Mouse (Mus musculus) neural tube, embryonic 10.5 days (tissue): ENCODE results near the gene Dag1.

Source experiments
- DNase-seq: peaks from one replicate; pipeline ENCODE4 v3.0.0-alpha.2; 2017; ENCODE audit warnings: low spot score; ENCODE audit errors: extremely low spot score

Gene Dag1

GRCm38 (mm10) chr9:108189488-108189786 is 74.3 kb downstream of the Dag1 start:
- DNase-seq, result no peak

- DNase-seq, result no peak
Observed at GRCm38 (mm10) chr9:108189023-108189422, 74.7 kb downstream of the Dag1 start.

- no peak for DNase-seq
Observed at GRCm38 (mm10) chr9:108188511-108188910, 75.2 kb downstream of the Dag1 start.

GRCm38 (mm10) chr9:108187616-108188015 is 76.1 kb downstream of the Dag1 start:
- no peak for DNase-seq

GRCm38 (mm10) chr9:108185786-108186185 is 78.0 kb downstream of the Dag1 start:
- no peak for DNase-seq

- no peak for DNase-seq
Observed at GRCm38 (mm10) chr9:108183531-108183994, 80.2 kb downstream of the Dag1 start.

GRCm38 (mm10) chr9:108182806-108183506 is 80.8 kb downstream of the Dag1 start:
- no peak for DNase-seq

- no peak for DNase-seq
Observed at GRCm38 (mm10) chr9:108178391-108178790, 85.4 kb downstream of the Dag1 start.

- DNase-seq, result no peak
Observed at GRCm38 (mm10) chr9:108175116-108175838, 88.5 kb downstream of the Dag1 start.

- DNase-seq, result no peak
Observed at GRCm38 (mm10) chr9:108172777-108173350, 90.9 kb downstream of the Dag1 start.

GRCm38 (mm10) chr9:108169751-108170150 is 94.0 kb downstream of the Dag1 start:
- DNase-seq, result no peak

- DNase-seq, result no peak
Observed at GRCm38 (mm10) chr9:108165143-108165542, 98.6 kb downstream of the Dag1 start.

GRCm38 (mm10) chr9:108163646-108164284 is 100.0 kb downstream of the Dag1 start:
- no peak for DNase-seq

- DNase-seq, result no peak
Observed at GRCm38 (mm10) chr9:108157891-108158290, 105.9 kb downstream of the Dag1 start.

GRCm38 (mm10) chr9:108157451-108157850 is 106.3 kb downstream of the Dag1 start:
- no peak for DNase-seq

- no peak for DNase-seq
Observed at GRCm38 (mm10) chr9:108156786-108157185, 107.0 kb downstream of the Dag1 start.

- DNase-seq, result no peak
Observed at GRCm38 (mm10) chr9:108154814-108155213, 108.9 kb downstream of the Dag1 start.
